Mouse (Mus musculus) CH12.LX (cell line): ENCODE data around the gene Slc22a15. TPM values are rescaled to one million over a fixed set of nuclear protein-coding genes. Genes with fewer than 3 reads are reported as not detected.

ENCODE experiments used
- DNase-seq: peaks from one replicate; pipeline ENCODE4 v3.0.0-alpha.2; 2013; ENCODE audit errors: extremely low read depth
- H3K27ac ChIP-seq: 2 replicates; pipeline ENCODE4 v1.5.1; 2012; ENCODE audit warnings: low read depth, mild to moderate bottlenecking, control low read depth, moderate library complexity; ENCODE audit not compliant: insufficient read depth
- H3K27me3 ChIP-seq: replicated peaks from 2 replicates; pipeline ENCODE3; 2012; ENCODE audit warnings: inconsistent platforms
- H3K36me3 ChIP-seq, 2 experiments: replicated peaks in 1 of 2; 2 replicates each; pipeline versions ENCODE3 to v1.6.1; 2012; ENCODE audit warnings: inconsistent platforms in 1 of 2, low read length in 1 of 2, mild to moderate bottlenecking in 1 of 2, mixed read lengths in 1 of 2, moderate library complexity in 1 of 2; ENCODE audit not compliant: control insufficient read depth in 1 of 2, insufficient read depth in 1 of 2
- H3K4me1 ChIP-seq, 2 experiments: 2 replicates each; pipeline ENCODE4 v1.6.1; 2012; ENCODE audit warnings: inconsistent platforms in 1 of 2, moderate library complexity in 1 of 2; ENCODE audit not compliant: insufficient read depth in 2 of 2, control insufficient read depth in 1 of 2
- H3K4me2 ChIP-seq: 2 replicates; pipeline ENCODE4 v1.6.1; 2012; ENCODE audit warnings: low read depth, mild to moderate bottlenecking, control low read depth; ENCODE audit not compliant: poor library complexity, insufficient read depth, severe bottlenecking
- H3K4me3 ChIP-seq, 3 experiments: fragments of 150-350 bp in 1 of 3; sonication (generic) in 1 of 3; replicated peaks in 1 of 3; 2 replicates each; pipeline versions ENCODE3 to v1.5.1; 2011 to 2012; ENCODE audit warnings: low read depth in 2 of 3, low read length in 2 of 3, mild to moderate bottlenecking in 2 of 3, moderate library complexity in 2 of 3, control low read depth in 1 of 3, improper control_type of control experiment in 1 of 3, inconsistent platforms in 1 of 3, mixed read lengths in 1 of 3; ENCODE audit not compliant: poor library complexity in 1 of 3
- H3K79me2 ChIP-seq: replicated peaks from 2 replicates; pipeline ENCODE4 v1.6.1; 2012; ENCODE audit warnings: mild to moderate bottlenecking, moderate library complexity; ENCODE audit not compliant: control insufficient read depth, poor library complexity, insufficient read depth, severe bottlenecking; ENCODE audit errors: extremely low read depth
- H3K9ac ChIP-seq: 2 replicates; pipeline ENCODE4 v1.6.1; 2012; ENCODE audit warnings: low read depth, mild to moderate bottlenecking, control low read depth, moderate library complexity; ENCODE audit not compliant: insufficient read depth
- H3K9me3 ChIP-seq: replicated peaks from 2 replicates; pipeline ENCODE3; 2012; ENCODE audit warnings: low read length, inconsistent platforms, mixed read lengths
- BHLHE40 ChIP-seq: IDR thresholded peaks from 2 replicates; pipeline ENCODE4 v1.6.1; 2011; ENCODE audit warnings: mild to moderate bottlenecking, low read depth, low read length, improper control_type of control experiment
- CHD2 ChIP-seq: IDR thresholded peaks from 2 replicates; pipeline ENCODE4 v1.6.1; 2011; ENCODE audit warnings: low read length, improper control_type of control experiment
- CTCF ChIP-seq, 2 experiments: IDR thresholded peaks in 1 of 2; conservative IDR thresholded peaks in 1 of 2; 2 replicates each; pipeline ENCODE4 v1.5.1; 2011 to 2012; ENCODE audit warnings: low read depth in 2 of 2, low read length in 2 of 2, improper control_type of control experiment in 1 of 2, inconsistent platforms in 1 of 2, mild to moderate bottlenecking in 1 of 2, moderate library complexity in 1 of 2
- E2F4 ChIP-seq: IDR thresholded peaks from 2 replicates; pipeline ENCODE4 v1.6.1; 2011; ENCODE audit warnings: low read depth, low read length, improper control_type of control experiment; ENCODE audit not compliant: insufficient replicate concordance
- EP300 ChIP-seq: IDR thresholded peaks from 2 replicates; pipeline ENCODE4 v1.6.1; 2011; ENCODE audit warnings: low read length, improper control_type of control experiment
- ETS1 ChIP-seq: conservative IDR thresholded peaks from 2 replicates; pipeline ENCODE4 v1.6.1; 2012; ENCODE audit warnings: low read depth, mild to moderate bottlenecking, inconsistent platforms, low read length, improper control_type of control experiment, moderate library complexity
- JUND ChIP-seq: conservative IDR thresholded peaks from 2 replicates; pipeline ENCODE4 v1.6.1; 2011; ENCODE audit warnings: low read depth, low read length, improper control_type of control experiment
- KAT2A ChIP-seq: IDR thresholded peaks from 2 replicates; pipeline ENCODE4 v1.6.1; 2012; ENCODE audit warnings: low read length, improper control_type of control experiment, inconsistent platforms; ENCODE audit not compliant: insufficient replicate concordance
- MAX ChIP-seq: IDR thresholded peaks from 2 replicates; pipeline ENCODE4 v1.6.1; 2011; ENCODE audit warnings: low read length, improper control_type of control experiment
- MAZ ChIP-seq: IDR thresholded peaks from 2 replicates; pipeline ENCODE4 v1.6.1; 2012; ENCODE audit warnings: low read depth, mild to moderate bottlenecking, inconsistent platforms, low read length, improper control_type of control experiment, moderate library complexity
- MEF2A ChIP-seq: IDR thresholded peaks from 2 replicates; pipeline ENCODE4 v1.6.1; 2014; ENCODE audit warnings: low read depth, mild to moderate bottlenecking, inconsistent platforms, low read length, improper control_type of control experiment, borderline replicate concordance
- MYC ChIP-seq: IDR thresholded peaks from 2 replicates; pipeline ENCODE4 v1.6.1; 2011; ENCODE audit warnings: low read depth, mild to moderate bottlenecking, improper control_type of control experiment, low read length
- NELFE ChIP-seq: IDR thresholded peaks from 2 replicates; pipeline ENCODE4 v1.6.1; 2011; ENCODE audit warnings: low read depth, low read length, improper control_type of control experiment
- PAX5 ChIP-seq: IDR thresholded peaks from 2 replicates; pipeline ENCODE4 v1.6.1; 2012; ENCODE audit warnings: low read length, inconsistent platforms, mixed read lengths
- SMC3 ChIP-seq: IDR thresholded peaks from 2 replicates; pipeline ENCODE4 v1.6.1; 2011; ENCODE audit warnings: low read depth, low read length, improper control_type of control experiment
- UBTF ChIP-seq: IDR thresholded peaks from 2 replicates; pipeline ENCODE4 v1.6.1; 2012; ENCODE audit warnings: low read depth, mild to moderate bottlenecking, inconsistent platforms, low read length, improper control_type of control experiment, moderate library complexity
- ZC3H11A ChIP-seq: IDR thresholded peaks from 2 replicates; pipeline ENCODE4 v1.6.1; 2012; ENCODE audit warnings: low read depth, mild to moderate bottlenecking, inconsistent platforms, low read length, improper control_type of control experiment
- ZMIZ1 ChIP-seq: IDR thresholded peaks from 2 replicates; pipeline ENCODE4 v1.6.1; 2012; ENCODE audit warnings: low read depth, mild to moderate bottlenecking, inconsistent platforms, low read length, improper control_type of control experiment
- ZNF384 ChIP-seq: IDR thresholded peaks from 2 replicates; pipeline ENCODE4 v1.6.1; 2012; ENCODE audit warnings: low read depth, low read length, improper control_type of control experiment, inconsistent platforms
- dilution Hi-C: fragments of 300-500 bp; cut with MboI; formaldehyde crosslinking; loops from 2 replicates; pipeline ENCODE4 v1.14.3; 2020; ENCODE audit warnings: low sequenced_read_pairs; ENCODE audit not compliant: extremely low pct_unique_long_range_greater_than_20kb, extremely low pct_ligation_motif_present
- in situ Hi-C: fragments of 300-500 bp; cut with MboI; formaldehyde crosslinking; loops from 3 replicates; pipeline ENCODE4 v1.14.3; 2019; ENCODE audit warnings: low sequenced_read_pairs, low pct_ligation_motif_present, low pct_unique_long_range_greater_than_20kb, mixed read lengths
- polyA plus RNA-seq: library from polyadenylated mRNA; unstranded; fragments of >175 nt; gene quantifications from 2 replicates; pipeline ENCODE4 v1.2.1, GENCODE M21; 2012; ENCODE audit warnings: low read depth; ENCODE audit not compliant: insufficient read length
- total RNA-seq, 2 experiments: library from RNA; depleted of rRNA; stranded (reverse); fragments of 300-350 nt in 1 of 2; fragments of >200 nt in 1 of 2; gene quantifications; 2 replicates each; pipeline ENCODE4 v1.2.3; 2012 to 2014

The Slc22a15 gene
- total and polyA plus RNA-seq, 3 experiments, result 1.8 to 7.6 (median 4.5) TPM

GRCm38 (mm10) chr3:101827220-101827715, 97.0 kb downstream of the Slc22a15 start:
- H3K27me3 ChIP-seq, result no peaks in the 10 kb centered on the region
- H3K36me3 ChIP-seq, result peaks cover 0 to 16% of the 10 kb centered on the region in 2 experiments
- H3K9me3 ChIP-seq, result no peaks in the 10 kb centered on the region
- TF ChIP-seq MAX (no peak), EP300 (no peak), BHLHE40 (peak; percentile 59), NELFE (no peak)
- no peak for DNase-seq
- peaks cover 41 to 60% of the 10 kb centered on the region in 2 experiments for H3K4me1 ChIP-seq
- H3K9ac ChIP-seq, result no peak overlapping the region
- no peak overlapping the region for H3K4me2 ChIP-seq
- H3K4me3 ChIP-seq, result no peak overlapping the region
- dilution Hi-C loops, result no loop called here
- no peaks in the 10 kb centered on the region for H3K79me2 ChIP-seq
- in situ Hi-C loops, result loop anchor here (5.0 kb wide), 1 partner anchor 35 kb away; no protein-coding TSS in a partner anchor
- H3K27ac ChIP-seq, result no peak overlapping the region

GRCm38 (mm10) chr3:101824338-101824737, 99.9 kb downstream of the Slc22a15 start:
- Histone ChIP-seq H3K9me3 (no peaks in the 10 kb centered on the region), H3K27ac (no peak overlapping the region), H3K36me3 (peaks cover 0 to 21% of the 10 kb centered on the region in 2 experiments), H3K4me2 (no peak overlapping the region), H3K79me2 (no peaks in the 10 kb centered on the region), H3K4me1 (peaks cover 33 to 45% of the 10 kb centered on the region in 2 experiments)
- TF ChIP-seq MYC (no peak), ZC3H11A (no peak), ZMIZ1 (no peak), ETS1 (no peak), ZNF384 (no peak), PAX5 (no peak), CHD2 (no peak), MAZ (no peak), KAT2A (no peak), UBTF (no peak), SMC3 (no peak), MEF2A (no peak), JUND (no peak), E2F4 (no peak), CTCF (conservative IDR thresholded peaks at IDR 0.05 in 1 of 2, IDR thresholded peaks at IDR 0.05 in 1 of 2; ENCODE audit: low read depth in 2 of 2, low read length in 2 of 2) (no peak), BHLHE40 (no peak)
- TF ChIP-seq, all 38 proteins: peak for 0
- Histone ChIP-seq H3K27me3 (no peaks in the 10 kb centered on the region), H3K4me3 (no peak overlapping the region), H3K9ac (no peak overlapping the region)
- dilution Hi-C loops (no loop called here), in situ Hi-C loops (loop anchor here (25.0 kb wide), 2 partner anchors 512 to 862 kb away; partner anchors contain the start of gene Ttf2)
- no peak for DNase-seq
